Mouse (Mus musculus) neural tube, embryonic 12.5 days (tissue): Measurements from ENCODE around the gene Cyp2w1. TPM values are rescaled to one million over a fixed set of nuclear protein-coding genes. Genes with fewer than 3 reads are reported as not detected.

Experiments used
- ATAC-seq: fragments of 200-750 bp; cut with Nextera tagmentation; 2 replicates; pipeline ENCODE4 v1.8.0; 2017; ENCODE audit warnings: low read depth, mild to moderate bottlenecking, moderate TSS enrichment, moderate library complexity; ENCODE audit not compliant: low FRiP score
- H3K27ac ChIP-seq: fragments of 300-500 bp; sonication (generic); 2 replicates; pipeline ENCODE4 v1.5.1; 2016
- H3K27me3 ChIP-seq: fragments of 300-500 bp; sonication (generic); replicated peaks from 2 replicates; pipeline ENCODE4 v1.6.1; 2016; ENCODE audit warnings: mild to moderate bottlenecking
- H3K36me3 ChIP-seq: fragments of 300-500 bp; sonication (generic); 2 replicates; pipeline ENCODE4 v1.6.1; 2016; ENCODE audit warnings: mild to moderate bottlenecking
- H3K4me1 ChIP-seq: fragments of 300-500 bp; sonication (generic); 2 replicates; pipeline ENCODE4 v1.6.1; 2016
- H3K4me2 ChIP-seq: fragments of 300-500 bp; sonication (generic); replicated peaks from 2 replicates; pipeline ENCODE4 v1.6.1; 2016; ENCODE audit warnings: mild to moderate bottlenecking
- H3K4me3 ChIP-seq: fragments of 300-500 bp; sonication (generic); 2 replicates; pipeline ENCODE4 v1.5.1; 2016
- H3K9ac ChIP-seq: fragments of 300-500 bp; sonication (generic); 2 replicates; pipeline ENCODE4 v1.6.1; 2016; ENCODE audit warnings: mild to moderate bottlenecking
- H3K9me3 ChIP-seq: fragments of 300-500 bp; sonication (generic); 2 replicates; pipeline ENCODE4 v1.6.1; 2016; ENCODE audit warnings: mild to moderate bottlenecking
- WGBS: fragments of 180-500 bp; shearing (Covaris S2); methylation state at CpG from one replicate; pipeline ENCODE4 v1.1.7; 2016; 5-methylcytosine and 5-hydroxymethylcytosine counted together
- microRNA counts: library from miRNA; unstranded; fragments of <30 nt; microRNA quantifications from one replicate; lab custom pipeline; 2017
- microRNA-seq: library from miRNA; unstranded; fragments of <30 nt; microRNA quantifications from one replicate; pipeline ENCODE4, GENCODE M21; 2017
- polyA plus RNA-seq: library from polyadenylated mRNA; unstranded; fragments of >200 nt; fragmentation: Nextera tagmentation; extraction: Ambion mirVana; gene quantifications from 2 replicates; pipeline ENCODE4 v1.2.1, GENCODE M21; 2016

Cyp2w1 gene
- polyA plus RNA-seq, 1 experiment from 2014 or later = not detected

- Histone ChIP-seq H3K36me3 (no peaks in the 10 kb centered on the region), H3K9ac (no peak within 1 kb of the TSS), H3K4me3 (no peak within 1 kb of the TSS), H3K27me3 (no peaks in the 10 kb centered on the region), H3K9me3 (no peaks in the 10 kb centered on the region), H3K4me2 (no peak within 1 kb of the TSS), H3K27ac (no peak within 1 kb of the TSS), H3K4me1 (peaks cover 17% of the 10 kb centered on the region; the same call in 1 of the 2 replicates)
- no peak for ATAC-seq
- 76% methylated on average over 6 of the region's 6 CpGs for WGBS
Observed at GRCm38 (mm10) chr5:139404801-139405401, 52.5 kb downstream of the Cyp2w1 start, which contains the start of gene C130050O18Rik. Gene C130050O18Rik, plus strand, starts transcription at chr5:139405280.

- no peak overlapping the region for H3K27ac ChIP-seq
- ATAC-seq = no peak
- H3K9me3 ChIP-seq = no peaks in the 10 kb centered on the region
- H3K4me2 ChIP-seq = no peak overlapping the region
- no peak overlapping the region for H3K9ac ChIP-seq
- no peaks in the 10 kb centered on the region for H3K36me3 ChIP-seq
- H3K4me3 ChIP-seq = no peak overlapping the region
- WGBS = 72% methylated on average over 7 of the region's 7 CpGs
- no peaks in the 10 kb centered on the region for H3K27me3 ChIP-seq
- H3K4me1 ChIP-seq = peaks cover 17% of the 10 kb centered on the region; the same call in 1 of the 2 replicates
Observed at GRCm38 (mm10) chr5:139405478-139405877, 53.1 kb downstream of the Cyp2w1 start.

DNA sequence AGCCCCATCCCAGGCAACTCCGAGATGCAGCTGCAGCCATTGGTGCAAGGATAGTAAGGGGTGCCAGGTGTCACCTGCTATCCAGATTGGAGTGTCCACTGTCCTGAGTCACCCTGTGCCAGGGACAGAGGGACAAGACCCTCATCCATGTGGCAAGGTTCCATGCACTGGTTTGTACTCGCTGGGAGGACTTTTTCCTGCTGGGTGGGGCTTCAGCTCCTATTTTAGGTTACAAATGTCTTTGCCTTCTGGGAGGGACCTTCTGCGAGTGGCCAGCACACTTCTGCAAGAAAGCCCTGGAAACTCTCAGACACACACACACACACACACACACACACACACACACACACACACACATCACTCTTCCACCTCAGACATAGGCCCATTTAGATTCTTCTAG is 53.5 kb downstream of the Cyp2w1 start:
- 79% methylated on average over 3 of the region's 3 CpGs for WGBS
- Histone ChIP-seq H3K9ac (no peak overlapping the region), H3K4me2 (no peak overlapping the region), H3K9me3 (no peaks in the 10 kb centered on the region), H3K4me3 (no peak overlapping the region), H3K4me1 (peaks cover 17% of the 10 kb centered on the region; the same call in 1 of the 2 replicates), H3K36me3 (no peaks in the 10 kb centered on the region), H3K27me3 (no peaks in the 10 kb centered on the region), H3K27ac (no peak overlapping the region)
- ATAC-seq = no peak

MicroRNAs encoded within 50 kb of the gene (microRNA counts, 519-probe panel; counts per million panel counts)
- 342 counts per million, percentile 67 among the panel's probes with 10 or more counts for microRNA mmu-miR-339-3p (lab: Ali Mortazavi, UCI)
- microRNA mmu-miR-339-5p (lab: Ali Mortazavi, UCI) = 342 counts per million, percentile 67 among the panel's probes with 10 or more counts

Small RNA genes lying within 50 kb of the gene (microRNA-seq; reads per million reads assigned to microRNA genes)
- 274 reads per million, percentile 64 among the genes with 10 or more reads in this experiment for gene Mir339

Other genes with a start within 250 kb of the Cyp2w1 start
- gene Prkar1b, start 202.6 kb upstream of the Cyp2w1 start, polyA plus RNA-seq = 90.0 and 97.4 TPM in 2 replicates
- 5.6 and 7.4 TPM in 2 replicates for gene Dnaaf5, start 202.4 kb upstream of the Cyp2w1 start, polyA plus RNA-seq
- gene Sun1, start 152.0 kb upstream of the Cyp2w1 start, polyA plus RNA-seq = 47.5 and 50.1 TPM in 2 replicates
- gene Get4, start 100.3 kb upstream of the Cyp2w1 start, polyA plus RNA-seq = 129 and 132 TPM in 2 replicates
- gene Adap1, start 27.0 kb upstream of the Cyp2w1 start, polyA plus RNA-seq = 25.0 and 31.7 TPM in 2 replicates
- gene Cox19, start 1.2 kb upstream of the Cyp2w1 start, polyA plus RNA-seq = 124 and 127 TPM in 2 replicates
- gene Gpr146, start 25.1 kb downstream of the Cyp2w1 start, polyA plus RNA-seq = 1.9 and 2.3 TPM in 2 replicates
- gene C130050O18Rik, start 52.7 kb downstream of the Cyp2w1 start, polyA plus RNA-seq = 0.20 and 0.33 TPM in 2 replicates
- gene Gper1, start 70.5 kb downstream of the Cyp2w1 start, polyA plus RNA-seq = 7.2 and 7.8 TPM in 2 replicates
- gene 3110082I17Rik, start 107.9 kb downstream of the Cyp2w1 start, polyA plus RNA-seq = 23.7 and 24.1 TPM in 2 replicates
- 10.1 and 15.2 TPM in 2 replicates for gene Zfand2a, start 131.9 kb downstream of the Cyp2w1 start, polyA plus RNA-seq
- gene Uncx, start 190.9 kb downstream of the Cyp2w1 start, polyA plus RNA-seq = 92.9 and 107 TPM in 2 replicates